Mouse (Mus musculus) heart, adult 2 months (tissue): ENCODE results near the gene Btf3l4.

Experiments
- CTCF ChIP-seq: fragments of 200-600 bp; IDR thresholded peaks from 2 replicates; pipeline ENCODE4 v1.8.1; 2022; ENCODE audit warnings: antibody characterized with exemption, mild to moderate bottlenecking, moderate library complexity
- POLR2A ChIP-seq: fragments of 200-500 bp; IDR thresholded peaks from 2 replicates; pipeline ENCODE4 v1.6.1; 2011; ENCODE audit warnings: mild to moderate bottlenecking, low read depth, low read length, control low read depth; ENCODE audit not compliant: insufficient read depth

GRCm38 (mm10) chr4:108790507-108790906, 42.9 kb downstream of the Btf3l4 start:
- TF ChIP-seq POLR2A (no peak), CTCF (no peak)
